Mouse (Mus musculus) left cerebral cortex, adult 11 months (tissue): ENCODE data around the gene Rims1.

ENCODE experiments used
- DNase-seq: peaks from one replicate; pipeline ENCODE4 v3.0.0; 2022; ENCODE audit warnings: low spot score

Gene Rims1

DNA sequence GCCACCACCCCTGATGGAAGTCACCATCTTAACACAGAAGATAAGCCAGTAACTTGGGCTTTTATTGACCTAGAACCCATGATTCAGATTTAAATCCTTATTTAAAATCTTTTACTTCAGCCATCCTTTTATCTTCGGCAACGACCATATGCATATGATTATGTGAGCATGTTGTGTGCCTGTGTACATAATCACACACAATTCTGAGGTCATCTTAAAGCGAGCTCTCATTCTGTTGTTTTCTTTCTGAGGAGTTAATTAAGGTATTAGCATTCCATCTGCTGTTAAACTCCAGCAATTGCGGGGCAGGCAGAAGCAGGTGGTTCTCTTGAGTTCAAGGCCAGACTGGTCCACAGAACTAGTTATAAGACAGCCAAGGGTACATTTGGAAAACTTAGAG is 452.1 kb downstream of the Rims1 start:
- no peak for DNase-seq

DNA sequence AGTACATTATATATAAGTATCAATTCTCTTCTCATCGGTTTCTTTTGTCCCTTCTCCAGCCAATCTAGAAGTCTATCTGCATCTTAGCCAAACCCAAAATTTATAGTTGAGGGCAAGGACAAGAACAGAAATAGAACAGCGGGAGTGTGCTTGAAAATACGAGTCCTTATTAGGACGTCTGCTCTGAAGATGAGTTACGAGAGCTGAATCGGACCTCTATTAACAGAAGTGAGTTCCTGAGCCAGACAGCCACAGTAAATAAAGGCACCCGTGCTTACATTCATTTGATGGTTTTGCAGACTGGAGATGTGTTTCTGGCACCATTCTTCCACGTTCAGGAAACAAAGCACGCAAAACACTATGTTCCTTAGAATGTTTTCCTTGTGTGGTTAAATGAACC is 466.9 kb downstream of the Rims1 start:
- DNase-seq, result no peak

DNA sequence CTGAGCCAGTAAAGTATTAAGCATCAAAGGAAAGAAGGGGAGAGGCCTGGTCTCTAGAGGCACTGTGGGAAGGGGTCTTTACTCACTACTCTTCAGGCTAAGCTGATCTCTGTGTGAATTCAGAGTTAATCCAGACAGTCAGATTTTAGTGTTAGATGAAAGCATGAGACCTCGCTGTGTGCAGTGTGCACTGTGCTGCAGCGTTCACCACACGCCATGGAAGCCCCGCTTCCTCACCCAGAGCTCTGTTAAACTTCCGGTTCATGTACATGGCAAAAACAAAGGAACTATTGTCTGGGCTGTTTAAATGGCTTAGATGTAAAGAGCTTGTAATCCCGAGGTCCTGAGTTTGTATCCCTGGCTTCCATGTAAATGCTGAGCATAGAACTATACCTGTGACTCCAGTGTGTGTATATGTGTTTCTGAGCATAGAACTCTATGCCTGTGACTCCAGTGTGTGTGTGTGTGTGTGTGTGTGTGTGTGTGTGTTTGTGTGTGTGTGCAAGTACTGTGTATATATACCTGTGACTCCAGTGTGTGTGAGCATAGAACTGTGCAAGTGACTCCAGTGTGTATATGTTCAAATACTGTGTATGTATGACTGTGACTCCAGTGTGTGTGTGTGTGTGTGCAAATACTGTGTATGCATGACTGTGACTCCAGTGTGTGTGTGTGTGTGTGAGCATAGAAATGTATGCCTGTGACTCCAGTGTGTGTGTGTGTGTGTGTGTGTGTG is 484.7 kb downstream of the Rims1 start:
- no peak for DNase-seq

DNA sequence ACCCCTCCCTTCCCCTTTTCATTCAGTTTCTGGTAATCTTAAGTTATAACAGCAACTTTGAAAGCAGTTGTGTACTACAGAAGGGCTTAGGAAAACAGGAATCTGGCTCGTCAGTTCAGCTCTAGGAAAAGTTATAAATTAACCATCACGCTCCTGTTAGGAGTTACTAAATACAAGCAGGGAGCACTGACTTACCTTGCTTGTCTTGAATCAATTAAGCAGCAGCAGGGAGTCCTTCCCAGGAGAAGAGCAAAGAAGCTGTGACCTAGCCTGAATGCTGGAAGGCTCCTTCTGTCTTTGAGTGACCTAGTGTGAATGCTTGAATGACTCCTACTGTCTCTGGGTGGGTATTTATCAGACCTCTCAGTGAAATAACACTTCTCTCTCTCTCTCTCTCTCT is 490.3 kb downstream of the Rims1 start:
- DNase-seq, result no peak

DNA sequence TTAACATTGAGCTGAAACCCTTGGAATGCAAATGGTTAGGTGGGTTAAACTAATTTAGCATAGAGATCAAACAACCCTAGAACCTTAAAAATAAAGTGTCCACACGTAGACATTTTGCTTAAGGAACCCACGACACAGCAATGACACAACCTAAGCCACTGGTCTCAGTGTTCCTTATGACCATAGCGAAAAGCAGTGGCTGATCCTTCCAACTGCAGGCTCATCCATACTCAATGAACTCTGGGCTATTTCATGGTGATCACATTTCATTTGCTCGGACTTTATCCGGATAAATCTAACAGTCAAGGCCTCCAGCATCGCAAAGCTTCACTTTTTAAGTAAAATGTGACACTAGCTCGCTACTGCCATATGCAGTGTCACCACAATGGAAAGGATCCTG is 494.3 kb downstream of the Rims1 start:
- no peak for DNase-seq

DNA sequence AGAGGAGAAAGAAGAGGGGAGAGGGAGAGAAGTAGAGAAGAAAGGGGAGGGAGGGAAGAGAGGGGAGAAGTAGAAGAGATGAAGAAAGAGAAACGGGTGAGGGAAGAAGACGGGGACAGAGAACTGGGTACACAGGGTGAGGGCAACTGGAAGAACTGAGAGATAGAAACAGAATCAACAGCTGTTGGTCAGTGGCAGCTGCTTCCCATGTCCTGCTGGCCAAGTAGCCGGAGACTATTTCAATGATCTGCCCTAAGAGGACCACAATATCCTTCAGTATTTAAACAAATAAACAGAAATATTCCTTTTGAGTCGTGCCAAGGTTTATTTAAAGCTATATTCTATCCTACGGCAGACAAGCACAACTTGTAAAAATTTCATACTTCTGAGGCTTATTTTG is 499.3 kb downstream of the Rims1 start:
- no peak for DNase-seq

DNA sequence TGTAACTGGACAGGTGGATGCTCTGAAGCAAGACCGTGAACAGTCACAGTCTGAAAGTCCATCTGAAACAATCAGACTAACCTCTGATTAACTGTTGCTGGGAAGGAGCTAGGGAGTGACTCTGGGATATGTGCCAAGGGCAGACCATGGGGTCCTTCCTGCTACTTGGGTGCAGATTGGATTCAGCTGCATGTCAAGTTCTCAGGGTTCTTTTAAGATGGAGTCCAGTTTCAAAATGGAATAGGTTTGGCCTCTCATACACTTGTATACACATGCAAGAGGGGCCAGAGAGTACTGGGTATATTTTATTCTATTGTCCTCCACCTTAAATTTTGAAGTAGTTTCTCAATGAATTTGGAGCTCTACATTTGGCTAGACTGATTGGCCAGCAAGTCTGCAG is 499.9 kb downstream of the Rims1 start:
- no peak for DNase-seq

DNA sequence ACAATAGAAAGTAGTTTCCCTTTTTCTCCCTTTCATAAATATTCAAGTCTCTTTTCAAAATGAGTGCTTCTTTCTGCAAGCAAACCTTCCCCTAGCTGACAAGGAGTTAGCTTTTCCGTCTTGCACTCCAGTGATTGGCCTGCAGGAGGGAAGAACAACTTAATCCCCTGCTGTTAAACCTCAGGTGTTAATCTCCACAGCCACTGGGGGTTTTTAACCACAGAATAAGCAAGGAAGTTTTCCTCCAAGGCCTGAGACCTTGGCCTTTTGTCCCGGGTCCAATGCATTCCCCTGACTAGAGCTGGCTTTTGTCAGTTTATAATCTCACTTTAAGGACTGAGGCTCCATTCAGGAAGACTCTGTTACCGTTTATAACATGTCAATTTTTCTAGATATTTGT is 511.8 kb downstream of the Rims1 start:
- DNase-seq, result no peak

DNA sequence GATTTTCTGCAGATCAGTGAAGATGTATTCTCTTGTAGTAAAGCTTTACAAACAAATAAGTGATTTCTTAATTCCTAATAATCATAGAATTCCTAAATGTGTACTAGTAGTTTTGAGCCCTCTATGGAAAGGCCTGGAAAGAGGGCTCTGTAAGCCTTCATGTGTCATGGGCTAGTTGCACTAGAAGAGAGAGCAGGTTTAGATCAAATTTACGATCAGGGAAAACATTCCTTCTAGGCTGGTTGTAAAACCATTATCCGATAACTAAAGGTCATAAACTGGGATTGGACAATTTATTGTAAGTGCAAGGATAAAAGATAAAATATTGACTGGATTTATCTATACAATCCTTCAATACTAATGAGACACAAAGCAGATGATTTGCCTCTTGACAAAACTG is 512.5 kb downstream of the Rims1 start:
- no peak for DNase-seq

DNA sequence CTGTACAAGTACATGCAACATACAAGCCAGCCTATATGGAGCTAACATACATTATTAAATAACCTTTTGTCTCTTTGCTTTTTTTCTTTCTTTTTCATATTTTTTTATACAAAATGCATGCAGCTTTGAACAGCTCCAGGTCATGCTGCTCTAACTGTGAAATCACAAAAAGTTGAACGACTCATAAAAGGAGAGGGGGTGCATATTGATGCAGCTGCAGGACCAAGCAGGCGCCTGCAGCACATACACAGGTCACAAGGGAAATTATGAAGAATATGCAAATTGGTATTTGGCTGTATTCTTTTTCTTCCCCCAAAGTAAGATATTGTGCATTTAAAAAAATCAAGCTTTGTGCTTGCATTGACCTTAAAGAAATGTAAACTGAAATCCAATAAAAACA is 519.0 kb downstream of the Rims1 start:
- no peak for DNase-seq

DNA sequence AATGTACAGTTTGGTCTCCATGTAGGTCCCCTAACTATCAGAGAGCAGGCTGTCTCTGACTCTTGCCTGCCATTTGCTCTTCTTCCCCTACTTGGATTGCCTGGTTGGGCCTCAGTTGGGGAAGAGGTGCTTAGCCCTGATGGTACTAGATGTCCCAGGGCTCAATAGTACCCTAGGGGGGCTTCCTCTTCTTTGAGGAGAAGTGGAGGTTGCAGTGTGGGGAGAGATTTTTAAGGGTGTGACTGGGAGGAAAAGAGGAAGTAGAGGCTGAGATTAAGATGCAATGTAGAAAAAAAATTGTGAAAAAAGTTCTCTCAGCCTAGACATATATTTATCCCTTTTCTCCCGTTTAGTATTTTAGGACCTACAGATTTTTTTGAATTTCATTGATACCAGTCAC is 525.8 kb downstream of the Rims1 start:
- no peak for DNase-seq

DNA sequence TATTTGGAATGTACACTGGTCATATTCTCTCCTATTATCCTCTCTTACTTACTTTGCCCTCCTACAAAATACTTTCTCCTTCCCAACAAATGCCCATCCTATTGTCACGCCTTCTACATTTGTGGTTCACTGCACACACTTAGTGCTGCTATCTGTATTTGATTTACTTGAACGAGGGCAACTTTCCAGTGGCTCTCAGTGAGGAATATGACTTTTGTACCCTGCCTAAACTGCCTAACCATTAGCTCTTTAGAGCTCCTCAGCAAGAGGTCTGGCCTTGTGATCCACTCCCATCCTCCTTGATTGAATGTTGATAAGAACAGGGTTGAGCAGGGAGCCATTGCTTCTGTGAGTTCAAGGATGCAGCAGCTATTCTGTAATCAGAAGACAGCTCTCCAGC is 531.7 kb downstream of the Rims1 start:
- DNase-seq, result no peak

DNA sequence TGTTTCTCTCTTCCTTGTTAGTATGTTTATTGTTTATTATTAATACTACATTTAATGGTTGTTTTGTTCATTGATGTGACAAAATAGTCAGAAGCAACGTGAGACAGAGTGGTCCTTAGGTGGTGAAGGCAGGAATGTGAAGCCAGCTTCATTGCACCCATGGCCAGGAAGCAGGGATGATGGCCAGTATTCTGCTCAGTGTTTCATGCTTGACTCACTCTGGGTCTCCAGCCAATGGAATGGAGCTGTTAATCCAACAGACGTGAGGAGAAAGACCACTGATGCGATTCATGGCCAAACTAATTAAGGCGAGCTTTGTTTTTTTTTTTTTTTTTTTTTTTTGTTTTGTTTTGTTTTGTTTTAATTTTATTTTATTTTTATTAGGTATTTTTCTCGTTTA is 535.7 kb downstream of the Rims1 start:
- DNase-seq, result no peak

DNA sequence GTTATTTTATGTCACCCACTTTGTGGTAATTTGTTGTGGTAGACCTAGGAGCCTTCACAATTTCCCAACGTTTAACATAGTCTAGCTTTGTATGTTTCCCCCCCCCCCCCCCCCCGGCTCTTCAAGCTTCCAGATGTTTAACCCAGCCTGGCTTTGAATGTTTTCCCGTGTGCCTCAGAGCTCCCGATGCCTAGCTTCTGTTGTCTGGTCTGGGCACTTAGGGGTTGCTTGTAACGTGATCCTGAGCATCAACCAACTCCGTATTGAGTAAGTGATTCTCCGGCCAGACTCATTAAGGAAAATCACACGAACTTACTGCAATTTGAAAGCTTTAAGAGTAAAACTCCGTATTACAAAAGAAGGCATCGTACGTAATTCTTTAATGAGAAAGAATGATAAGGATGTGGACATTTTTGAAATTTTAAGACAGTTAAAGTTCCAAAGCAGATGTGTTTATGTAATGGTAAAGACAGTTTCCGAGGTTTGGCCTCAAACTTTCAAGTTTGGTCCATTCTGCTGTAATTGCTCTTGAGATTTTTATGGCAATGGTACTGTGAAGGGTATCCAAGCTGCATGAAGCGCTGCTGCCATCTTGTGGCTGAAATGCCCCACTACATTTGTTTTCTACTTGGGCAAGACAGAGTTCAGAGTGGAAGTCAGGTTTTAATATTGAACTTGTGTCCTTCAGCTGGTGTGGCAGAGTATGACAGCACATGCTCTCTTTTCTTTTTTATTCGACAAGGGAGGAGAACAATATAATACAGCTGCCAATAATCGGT is 537.0 kb downstream of the Rims1 start:
- DNase-seq, result peak; percentile 66

DNA sequence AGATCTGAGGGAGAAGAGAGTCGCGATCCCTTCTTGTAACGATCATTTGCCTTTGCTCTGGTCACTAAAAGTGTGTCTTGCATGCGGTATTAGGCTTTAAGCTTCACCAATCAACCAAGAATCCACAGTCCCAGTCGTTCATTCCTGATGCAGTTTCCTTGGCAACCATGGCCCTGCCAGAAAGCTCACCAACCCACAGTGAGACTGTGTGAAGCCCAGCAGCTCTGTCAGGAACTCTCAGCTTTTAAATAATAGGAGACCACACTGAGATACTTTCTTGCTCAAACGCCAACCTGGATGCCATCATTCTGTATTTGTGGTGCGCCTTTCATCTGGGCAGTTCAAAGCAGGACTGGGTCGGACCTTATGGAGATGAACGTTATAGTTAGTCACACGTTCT is 539.3 kb downstream of the Rims1 start:
- no peak for DNase-seq

DNA sequence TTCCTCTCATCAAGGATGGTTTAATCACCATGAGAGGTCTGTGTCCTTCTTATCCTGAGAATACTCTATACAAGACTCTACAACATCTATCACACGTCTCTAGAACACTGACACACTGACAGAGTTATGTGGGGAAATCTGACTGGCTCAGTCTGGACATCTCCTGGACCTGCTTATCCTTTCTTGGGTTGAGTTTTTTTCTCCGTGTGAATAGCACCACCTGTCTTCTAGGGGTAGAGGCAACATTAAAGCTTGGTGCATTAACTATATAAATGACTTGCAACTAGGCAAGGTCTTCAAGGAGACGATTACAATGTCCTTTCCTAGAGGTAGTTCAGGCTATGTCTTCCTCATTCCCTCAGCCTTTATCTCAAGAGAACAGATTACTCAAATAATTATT is 540.3 kb downstream of the Rims1 start:
- DNase-seq, result no peak

DNA sequence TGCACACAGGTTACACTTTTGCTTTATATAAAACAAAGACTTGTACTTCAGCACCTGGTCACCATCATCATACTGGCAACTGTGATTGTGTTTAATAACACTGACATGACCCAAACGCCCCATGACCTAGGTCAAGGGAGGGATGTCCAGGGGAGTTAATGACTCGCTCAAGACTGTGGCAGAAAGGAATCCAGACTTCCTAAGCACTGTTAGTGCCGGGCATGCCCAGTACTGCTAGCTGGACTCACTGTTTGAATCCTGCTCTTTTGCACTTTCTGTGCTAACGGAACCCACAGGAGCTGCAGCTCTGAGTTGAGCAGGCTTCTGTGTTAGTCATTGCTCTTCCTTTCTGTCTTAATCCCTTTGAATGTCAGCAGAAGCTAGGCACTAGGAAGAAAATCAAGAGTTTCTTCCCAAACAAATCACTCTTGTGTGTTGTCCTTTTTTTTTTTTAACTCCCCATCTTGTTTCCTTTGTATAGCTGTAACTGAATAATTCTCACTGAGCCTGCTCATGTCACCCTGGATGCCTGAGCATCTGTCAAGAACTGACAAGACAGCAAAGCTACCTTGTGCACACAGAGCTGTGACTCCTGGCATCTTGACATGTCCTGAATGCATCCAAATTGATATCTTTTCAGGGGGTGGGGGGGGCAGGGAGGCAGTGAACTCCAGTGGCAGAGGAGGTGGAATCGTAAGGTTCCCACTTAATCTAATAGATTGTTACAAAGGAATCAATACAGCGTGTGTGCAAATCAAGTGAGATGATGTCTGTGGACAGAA is 543.4 kb downstream of the Rims1 start:
- DNase-seq, result no peak

DNA sequence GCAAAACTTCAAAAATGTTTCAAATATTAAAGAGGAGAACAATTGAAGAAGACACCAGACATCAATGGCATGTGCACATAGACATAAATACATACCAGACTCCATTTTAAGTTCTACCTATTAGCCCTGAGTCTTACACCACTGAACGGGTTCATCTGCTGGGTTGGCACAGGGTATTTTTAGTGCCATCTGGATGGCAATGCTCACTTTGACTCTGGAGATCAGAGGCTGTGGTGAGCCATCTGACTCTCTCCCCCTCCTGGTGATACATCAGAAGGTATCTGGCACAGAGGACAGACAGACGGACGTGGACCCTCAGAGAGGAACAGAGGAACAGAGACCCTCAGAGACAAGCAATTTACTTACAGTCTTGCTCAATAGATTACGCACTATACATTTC is 544.1 kb downstream of the Rims1 start:
- no peak for DNase-seq

DNA sequence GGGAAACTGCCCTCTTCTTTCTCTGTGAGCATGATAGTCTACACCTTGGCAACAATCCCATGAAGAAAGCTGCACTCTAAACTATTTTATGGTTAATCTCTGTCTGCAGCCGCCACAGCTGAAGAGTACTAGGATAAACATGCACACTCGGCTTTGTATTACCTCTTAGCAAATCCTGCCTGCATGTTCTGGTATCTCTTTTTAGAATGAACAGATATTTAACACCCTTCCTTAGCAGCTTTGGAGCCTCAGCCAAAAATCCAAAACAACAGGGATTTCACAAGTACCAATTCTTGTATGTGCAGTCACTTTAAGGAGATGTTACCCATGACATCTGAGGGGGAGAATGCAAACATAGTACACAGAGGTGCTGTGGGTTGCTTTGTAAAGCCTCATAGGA is 545.5 kb downstream of the Rims1 start:
- no peak for DNase-seq

DNA sequence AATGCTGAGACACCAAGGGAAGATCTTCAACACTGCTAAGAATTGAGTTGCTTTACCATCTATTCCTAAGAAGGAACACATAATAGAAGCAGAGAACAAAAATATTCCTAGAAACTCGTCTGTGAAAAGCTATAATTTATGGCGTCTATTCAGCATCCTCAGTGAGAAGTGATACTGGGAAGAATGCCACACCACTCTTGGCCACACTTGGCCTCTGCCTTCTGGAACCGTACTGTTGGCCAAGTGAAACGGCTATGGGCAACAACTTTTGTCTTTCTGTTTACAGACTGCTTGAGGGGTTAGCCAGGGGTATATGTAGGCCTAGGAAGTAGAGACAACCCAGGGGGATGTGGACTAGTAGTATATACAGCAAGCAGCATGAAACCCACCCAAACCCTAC is 547.4 kb downstream of the Rims1 start:
- DNase-seq, result no peak

DNA sequence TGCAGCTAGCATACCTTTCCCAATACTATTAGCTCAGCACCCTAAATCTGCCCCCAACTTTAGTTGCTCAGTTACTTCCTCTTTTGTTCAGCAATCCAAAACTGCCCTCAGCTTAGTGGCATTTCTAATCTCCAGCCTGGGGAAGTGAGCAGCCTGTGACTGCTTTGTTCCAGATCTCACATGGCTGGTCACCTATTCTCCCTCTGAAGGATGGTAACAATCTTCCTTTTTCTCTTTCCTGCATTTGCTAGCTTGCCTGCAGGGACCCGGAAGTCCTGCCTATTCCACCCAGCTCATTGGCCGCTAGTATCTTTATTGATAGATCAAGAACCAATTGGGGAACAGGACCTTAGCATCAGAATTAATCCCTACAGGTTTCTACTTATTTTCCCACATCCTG is 551.5 kb downstream of the Rims1 start:
- DNase-seq, result no peak

DNA sequence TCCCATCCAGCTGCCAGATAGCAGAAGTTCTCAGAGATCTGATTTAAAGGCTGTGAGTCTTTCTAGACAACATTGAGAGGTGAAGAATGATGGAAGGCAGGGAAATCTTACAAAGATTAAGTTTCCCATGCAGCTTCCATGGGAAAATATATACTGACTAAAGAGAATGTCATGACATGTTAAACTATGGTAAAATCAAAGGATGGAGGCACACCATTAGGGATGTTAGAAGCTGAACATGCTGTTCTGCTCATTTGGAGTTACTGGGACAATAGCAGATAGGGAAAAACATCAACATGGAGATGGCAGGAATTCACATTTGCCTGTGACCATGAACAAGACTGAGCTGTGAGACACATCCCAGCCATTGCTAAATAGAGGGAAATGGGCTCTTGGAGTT is 552.9 kb downstream of the Rims1 start:
- no peak for DNase-seq

DNA sequence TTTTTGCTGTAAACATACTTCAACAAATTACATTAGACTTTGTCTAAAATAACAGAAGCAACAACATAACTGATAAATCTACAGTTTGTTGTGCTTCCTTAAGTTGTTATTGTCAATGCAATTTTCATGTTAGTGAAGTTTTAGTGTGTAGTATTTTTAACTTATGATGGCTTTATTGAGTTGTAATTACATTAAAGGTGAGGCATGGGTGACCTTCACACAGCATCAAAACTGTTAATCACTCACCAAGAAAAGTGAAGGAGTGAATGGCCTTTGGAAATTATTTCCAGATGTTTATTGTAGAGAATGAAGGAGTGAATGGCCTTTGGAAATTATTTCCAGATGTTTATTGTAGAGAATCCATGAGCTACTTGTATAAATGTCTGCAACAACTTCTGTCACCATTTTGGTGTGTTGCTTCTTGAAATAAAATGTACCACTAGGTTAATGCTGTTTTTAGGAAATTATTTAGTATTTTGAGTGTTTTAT is 556.9 kb downstream of the Rims1 start:
- DNase-seq, result no peak
